Mouse (Mus musculus) liver, adult 2 months (tissue): ENCODE data around the gene Prkd3. TPM values are rescaled to one million over a fixed set of nuclear protein-coding genes. Genes with fewer than 3 reads are reported as not detected.

Experiments used
- DNase-seq: peaks from one replicate; pipeline ENCODE4 v3.0.0-alpha.2; 2011; ENCODE audit warnings: low read depth, low spot score; ENCODE audit errors: extremely low read depth
- H3K27ac ChIP-seq: fragments of 200-500 bp; replicated peaks from 2 replicates; pipeline ENCODE4 v1.5.1; 2012; ENCODE audit warnings: low read depth, mild to moderate bottlenecking, control low read depth, inconsistent platforms, low read length; ENCODE audit not compliant: insufficient read depth
- H3K27me3 ChIP-seq: fragments of 200-500 bp; 2 replicates; pipeline ENCODE4 v1.6.1; 2012; ENCODE audit warnings: mild to moderate bottlenecking, moderate library complexity, low read length, inconsistent platforms; ENCODE audit not compliant: control insufficient read depth, insufficient read depth
- H3K36me3 ChIP-seq: fragments of 200-500 bp; 2 replicates; pipeline ENCODE4 v1.6.1; 2012; ENCODE audit warnings: low read length, inconsistent platforms; ENCODE audit not compliant: control insufficient read depth, insufficient read depth
- H3K4me1 ChIP-seq: fragments of 200-500 bp; 2 replicates; pipeline ENCODE4 v1.6.1; 2011; ENCODE audit warnings: low read length; ENCODE audit not compliant: control insufficient read depth, insufficient read depth
- H3K4me3 ChIP-seq: fragments of 200-500 bp; 2 replicates; pipeline ENCODE4 v1.5.1; 2011; ENCODE audit warnings: low read depth, mild to moderate bottlenecking, control low read depth, low read length, moderate library complexity; ENCODE audit not compliant: insufficient read depth
- H3K79me2 ChIP-seq: fragments of 200-500 bp; 2 replicates; pipeline ENCODE4 v1.6.1; 2012; ENCODE audit warnings: inconsistent platforms, mild to moderate bottlenecking, low read length, moderate library complexity; ENCODE audit not compliant: control insufficient read depth, insufficient read depth
- H3K9ac ChIP-seq: fragments of 200-500 bp; 2 replicates; pipeline ENCODE4 v1.6.1; 2012; ENCODE audit warnings: low read depth, mild to moderate bottlenecking, control low read depth, inconsistent platforms, low read length
- CTCF ChIP-seq: fragments of 200-500 bp; IDR thresholded peaks from 2 replicates; pipeline ENCODE4 v1.5.1; 2011; ENCODE audit warnings: low read depth, low read length, control low read depth
- POLR2A ChIP-seq: fragments of 200-500 bp; IDR thresholded peaks from 2 replicates; pipeline ENCODE4 v1.6.1; 2011; ENCODE audit warnings: low read length, control low read depth; ENCODE audit not compliant: insufficient read depth; ENCODE audit errors: extremely low read depth
- WGBS: fragments of 180-500 bp; shearing (Covaris S2); methylation state at CpG from one replicate; pipeline ENCODE4 v1.1.7; 2018; 5-methylcytosine and 5-hydroxymethylcytosine counted together
- polyA plus RNA-seq: library from polyadenylated mRNA; depleted of rRNA; stranded (reverse); fragments of >200 nt; gene quantifications from 2 replicates; pipeline ENCODE4 v1.2.3, GENCODE M21; 2012; rRNA removed
- total RNA-seq: library from RNA; depleted of rRNA; stranded (reverse); fragments of >200 nt; gene quantifications from 2 replicates; pipeline ENCODE4 v1.2.3, GENCODE M21; 2014; rRNA removed

The Prkd3 gene
- total and polyA plus RNA-seq, 2 experiments, result 79.6 to 191 TPM

- H3K4me3 ChIP-seq, result no peak overlapping the region
- no peak for TF ChIP-seq CTCF
- H3K27ac ChIP-seq, result no peak overlapping the region
- DNase-seq, result no peak
- peaks cover 6% of the 10 kb centered on the region for H3K4me1 ChIP-seq
- 33% methylated on average over 6 of the region's 6 CpGs for WGBS
- H3K79me2 ChIP-seq, result no peaks in the 10 kb centered on the region
- no peaks in the 10 kb centered on the region; the same call in 1 of the 2 replicates for H3K27me3 ChIP-seq
- H3K36me3 ChIP-seq, result no peaks in the 10 kb centered on the region
- H3K9ac ChIP-seq, result no peak overlapping the region
These were observed 107.7 kb downstream of the Prkd3 start for GRCm38 (mm10) chr17:78912861-78913281.

- H3K27me3 ChIP-seq, result no peaks in the 10 kb centered on the region; the same call in 1 of the 2 replicates
- H3K9ac ChIP-seq, result no peak overlapping the region
- DNase-seq, result no peak
- no peaks in the 10 kb centered on the region for H3K79me2 ChIP-seq
- no peaks in the 10 kb centered on the region; the same call in 1 of the 2 replicates for H3K4me1 ChIP-seq
- 69% methylated on average over 2 of the region's 2 CpGs for WGBS
- H3K27ac ChIP-seq, result no peak overlapping the region
- TF ChIP-seq CTCF, result no peak
- H3K36me3 ChIP-seq, result no peaks in the 10 kb centered on the region
- H3K4me3 ChIP-seq, result no peak overlapping the region
These were observed 111.2 kb downstream of the Prkd3 start for GRCm38 (mm10) chr17:78909374-78909773.

DNA sequence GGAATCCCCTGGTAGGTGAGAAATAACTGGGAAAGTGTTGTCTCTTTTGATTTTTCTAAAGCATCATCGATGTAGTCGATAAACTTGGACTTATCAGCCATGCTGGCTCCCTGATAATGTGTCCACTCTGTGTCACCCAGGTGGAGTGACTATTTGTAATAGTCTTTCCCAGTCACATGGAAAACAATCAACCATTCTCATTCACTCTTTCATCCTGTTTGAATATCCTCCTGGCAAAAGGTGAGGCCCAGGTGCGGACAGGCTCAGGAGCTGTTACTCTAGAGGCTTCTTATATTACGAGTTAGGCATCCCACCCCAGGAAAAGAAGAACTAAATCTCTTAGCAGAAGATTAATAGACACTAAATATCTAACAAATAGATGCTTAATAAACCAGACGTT, 113.7 kb downstream of the Prkd3 start, which contains the start of gene Sult6b1:
Sult6b1 (minus strand) TSS at position 101 of the 400 bp plus-strand sequence.
- H3K36me3 ChIP-seq, result no peaks in the 10 kb centered on the region
- no peak within 1 kb of the TSS for H3K4me3 ChIP-seq
- no peaks in the 10 kb centered on the region; the same call in 1 of the 2 replicates for H3K27me3 ChIP-seq
- H3K79me2 ChIP-seq, result no peaks in the 10 kb centered on the region
- H3K4me1 ChIP-seq, result no peaks in the 10 kb centered on the region
- no peak within 1 kb of the TSS for H3K27ac ChIP-seq
- no peak within 1 kb of the TSS for H3K9ac ChIP-seq
- TF ChIP-seq CTCF (no peak), POLR2A (no peak)
- DNase-seq, result no peak
- WGBS, result 89% methylated on average over 5 of the region's 5 CpGs

- no peak overlapping the region for H3K9ac ChIP-seq
- no peaks in the 10 kb centered on the region for H3K36me3 ChIP-seq
- TF ChIP-seq CTCF, result no peak
- no peak for TF ChIP-seq POLR2A
- no peaks in the 10 kb centered on the region for H3K4me1 ChIP-seq
- 79% methylated on average over 2 of the region's 2 CpGs for WGBS
- H3K4me3 ChIP-seq, result no peak overlapping the region
- no peak for DNase-seq
- H3K79me2 ChIP-seq, result no peaks in the 10 kb centered on the region
- H3K27me3 ChIP-seq, result no peaks in the 10 kb centered on the region
- H3K27ac ChIP-seq, result no peak overlapping the region
These were observed 117.5 kb downstream of the Prkd3 start for GRCm38 (mm10) chr17:78903158-78903557.

Other genes starting within 250 kb of the Prkd3 start
- 8.3 and 10.0 TPM in 2 replicates for gene Heatr5b, start 185.5 kb downstream of the Prkd3 start, total RNA-seq
- 7.5 and 8.9 TPM in 2 replicates for gene Heatr5b, start 185.5 kb downstream of the Prkd3 start, polyA plus RNA-seq
- gene Gpatch11, start 185.2 kb downstream of the Prkd3 start, total RNA-seq, result 7.9 and 8.1 TPM in 2 replicates
- gene Gpatch11, start 185.2 kb downstream of the Prkd3 start, polyA plus RNA-seq, result 4.7 and 4.9 TPM in 2 replicates
- 11.1 and 15.3 TPM in 2 replicates for gene Eif2ak2, start 138.2 kb downstream of the Prkd3 start, total RNA-seq
- gene Eif2ak2, start 138.2 kb downstream of the Prkd3 start, polyA plus RNA-seq, result 2.3 and 2.5 TPM in 2 replicates
- not detected in 2 replicates for gene Sult6b1, start 113.8 kb downstream of the Prkd3 start, total RNA-seq
- gene Sult6b1, start 113.8 kb downstream of the Prkd3 start, polyA plus RNA-seq, result not detected in 2 replicates
- 18.4 and 29.2 TPM in 2 replicates for gene Cebpzos, start 104.3 kb downstream of the Prkd3 start, total RNA-seq
- 9.6 and 11.0 TPM in 2 replicates for gene Cebpzos, start 104.3 kb downstream of the Prkd3 start, polyA plus RNA-seq
- gene Cebpz, start 83.8 kb downstream of the Prkd3 start, total RNA-seq, result 17.7 and 19.0 TPM in 2 replicates
- gene Cebpz, start 83.8 kb downstream of the Prkd3 start, polyA plus RNA-seq, result 3.2 and 4.4 TPM in 2 replicates
- 14.6 and 17.3 TPM in 2 replicates for gene Ndufaf7, start 83.7 kb downstream of the Prkd3 start, total RNA-seq
- 5.5 and 5.7 TPM in 2 replicates for gene Ndufaf7, start 83.7 kb downstream of the Prkd3 start, polyA plus RNA-seq
- 17.6 and 26.6 TPM in 2 replicates for gene Qpct, start 31.1 kb upstream of the Prkd3 start, total RNA-seq
- 9.8 and 12.1 TPM in 2 replicates for gene Qpct, start 31.1 kb upstream of the Prkd3 start, polyA plus RNA-seq